Mouse (Mus musculus) megakaryocyte-erythroid progenitor cell, adult 5-6 weeks (primary cell): ENCODE measurements around the gene Myo1a. TPM values are rescaled to one million over a fixed set of nuclear protein-coding genes. Genes with fewer than 3 reads are reported as not detected.

ENCODE experiments used
- ATAC-seq: replicated peaks from 2 replicates; pipeline ENCODE4 v1.8.0; 2016; ENCODE audit warnings: mild to moderate bottlenecking, inconsistent platforms; ENCODE audit not compliant: severe bottlenecking, poor library complexity, low FRiP score, low TSS enrichment
- total RNA-seq, 2 experiments: library from RNA; stranded (forward) in 1 of 2; stranded (reverse) in 1 of 2; fragments of 200-1000, 215-1000 nt in 1 of 2; fragments of >200 nt in 1 of 2; fragmentation: Nextera tagmentation in 1 of 2; gene quantifications; 2 replicates each; pipeline ENCODE4 v1.2.3; 2014 to 2017

Gene Myo1a
- total RNA-seq, 2 experiments from 2014 or later = 1.4 TPM; not detected in 1

GRCm38 (mm10) chr10:127721671-127722418 lies 16.9 kb downstream of the Myo1a start:
- ATAC-seq = no peak

GRCm38 (mm10) chr10:127724178-127724577 lies 19.2 kb downstream of the Myo1a start, which contains the start of gene Tac2:
TSS of gene Tac2 (plus strand) at chr10:127724478.
- no peak for ATAC-seq

GRCm38 (mm10) chr10:127725136-127725535 lies 20.2 kb downstream of the Myo1a start:
- ATAC-seq = peak; percentile 53

GRCm38 (mm10) chr10:127728437-127728836 lies 23.5 kb downstream of the Myo1a start:
- no peak for ATAC-seq

- peak; percentile 80 for ATAC-seq
Observed at GRCm38 (mm10) chr10:127730285-127730932, 25.4 kb downstream of the Myo1a start.

- no peak; the same call in 1 of the 2 replicates for ATAC-seq
Observed at GRCm38 (mm10) chr10:127730933-127731310, 26.0 kb downstream of the Myo1a start.

GRCm38 (mm10) chr10:127731397-127731796 lies 26.4 kb downstream of the Myo1a start:
- no peak; the same call in 1 of the 2 replicates for ATAC-seq

GRCm38 (mm10) chr10:127734434-127734833 lies 29.5 kb downstream of the Myo1a start:
- ATAC-seq = no peak

- no peak for ATAC-seq
Observed at GRCm38 (mm10) chr10:127736266-127736665, 31.3 kb downstream of the Myo1a start.

GRCm38 (mm10) chr10:127736916-127737315 lies 31.9 kb downstream of the Myo1a start:
- ATAC-seq = no peak

- ATAC-seq = no peak
Observed at GRCm38 (mm10) chr10:127737552-127737951, 32.6 kb downstream of the Myo1a start.

- ATAC-seq = peak; percentile 24; the same call in 1 of the 2 replicates
Observed at GRCm38 (mm10) chr10:127738151-127738882, 33.3 kb downstream of the Myo1a start.

- ATAC-seq = peak; percentile 62
Observed at GRCm38 (mm10) chr10:127739083-127739660, 34.2 kb downstream of the Myo1a start, which contains the start of gene Zbtb39. TSS of gene Zbtb39 (plus strand) at chr10:127739538.

- ATAC-seq = peak; percentile 27; the same call in 1 of the 2 replicates
Observed at GRCm38 (mm10) chr10:127739661-127740161, 34.7 kb downstream of the Myo1a start.

GRCm38 (mm10) chr10:127744661-127745060 lies 39.7 kb downstream of the Myo1a start:
- ATAC-seq = peak; percentile 50

- ATAC-seq = no peak
Observed at GRCm38 (mm10) chr10:127745886-127746285, 40.9 kb downstream of the Myo1a start.

GRCm38 (mm10) chr10:127747254-127747653 lies 42.3 kb downstream of the Myo1a start:
- ATAC-seq = no peak

- no peak for ATAC-seq
Observed at GRCm38 (mm10) chr10:127748847-127749612, 44.1 kb downstream of the Myo1a start.
